Mouse (Mus musculus) heart, postnatal 0 days (tissue): ENCODE measurements at regions not wholly inside any gene's neighbourhood (a gene's known extent, or its start where the extent isn't known, plus 50 kb on each side); places are given as distances from the start of the nearest gene placed in this dataset.
"Not testable (repeated sequence)": the region's sequence is repeated elsewhere in the genome, so short reads cannot be mapped to it uniquely, and the experiment has no call there.

Experiments
- CTCF ChIP-seq: IDR thresholded peaks from 2 replicates; pipeline ENCODE4 v1.5.1; 2016; ENCODE audit warnings: antibody characterized with exemption, control low read depth, low read depth
- EP300 ChIP-seq: IDR thresholded peaks from 2 replicates; pipeline ENCODE4 v1.6.1; 2016; ENCODE audit warnings: antibody characterized with exemption, low read depth

DNA sequence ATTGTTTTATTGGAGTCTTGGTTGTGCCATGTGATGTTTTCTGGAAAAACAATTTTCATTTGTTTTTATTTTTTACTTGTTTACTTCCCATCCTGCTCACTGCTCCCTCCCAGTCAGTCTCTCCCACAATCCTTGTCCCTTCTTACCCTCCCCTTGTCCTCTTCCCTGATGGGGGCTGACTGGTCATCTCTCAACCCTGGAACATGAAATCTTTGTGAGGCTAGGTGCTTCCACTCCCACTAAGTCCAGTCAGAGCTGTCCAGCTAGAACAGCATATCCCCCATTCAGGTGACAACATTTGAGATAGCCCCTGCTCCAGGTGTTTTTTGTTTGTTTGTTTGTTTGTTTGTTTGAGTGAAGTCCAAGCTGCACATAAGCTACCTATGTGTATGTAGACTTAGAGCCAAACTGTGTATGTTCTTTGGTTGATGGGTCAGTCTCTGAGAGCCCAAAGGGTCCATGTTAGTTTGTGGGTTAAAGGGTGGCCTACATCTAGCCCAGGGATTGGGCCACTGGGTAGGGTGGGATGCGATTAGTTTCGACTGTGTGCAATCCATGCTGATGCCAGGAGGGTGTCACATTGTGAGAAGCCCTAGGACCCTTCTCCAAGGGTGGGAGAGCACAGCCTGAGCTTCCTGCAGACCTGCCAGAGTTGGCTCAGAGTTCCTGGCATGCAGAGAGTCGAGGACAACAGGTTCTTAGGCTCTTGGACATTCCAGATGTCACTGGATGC lies 100.9 kb upstream of the Myo9b start:
- TF ChIP-seq CTCF, EP300: not testable (repeated sequence)
